Mouse (Mus musculus) CH12.LX (cell line): ENCODE data around the gene Gpcpd1.

Experiments used
- EP300 ChIP-seq: IDR thresholded peaks from 2 replicates; pipeline ENCODE4 v1.6.1; 2011; ENCODE audit warnings: low read length, improper control_type of control experiment
- MAFK ChIP-seq: IDR thresholded peaks from 2 replicates; pipeline ENCODE4 v1.6.1; 2011; ENCODE audit warnings: low read length, improper control_type of control experiment; ENCODE audit not compliant: insufficient replicate concordance
- RAD21 ChIP-seq: IDR thresholded peaks from 2 replicates; pipeline ENCODE4 v1.6.1; 2011; ENCODE audit warnings: low read depth, mild to moderate bottlenecking, low read length, improper control_type of control experiment, moderate library complexity

DNA sequence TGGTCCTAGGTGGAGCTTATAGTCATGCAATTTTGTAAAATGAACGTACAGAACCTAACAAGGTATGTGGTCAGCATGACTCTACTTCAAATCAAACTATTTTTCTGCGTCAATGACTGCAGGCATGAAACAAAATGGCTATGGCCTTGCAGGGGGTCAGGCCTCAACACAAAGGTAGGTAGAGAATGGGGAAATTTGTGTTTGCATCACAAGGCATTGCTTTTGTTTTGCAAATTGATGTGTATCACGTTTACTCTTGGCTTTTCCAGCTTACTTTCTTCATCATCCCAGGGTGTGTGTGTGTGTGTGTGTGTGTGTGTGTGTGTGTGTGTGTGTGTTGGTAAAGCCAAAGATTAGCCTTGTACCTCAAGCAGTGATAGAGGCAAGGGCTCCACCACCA is 30.2 kb upstream of the Gpcpd1 start:
- TF ChIP-seq EP300 = no peak
- no peak for TF ChIP-seq RAD21
- no peak for TF ChIP-seq MAFK
